9 mouse cellular contexts compared by ENCODE assay signal in the genomic region with DNA sequence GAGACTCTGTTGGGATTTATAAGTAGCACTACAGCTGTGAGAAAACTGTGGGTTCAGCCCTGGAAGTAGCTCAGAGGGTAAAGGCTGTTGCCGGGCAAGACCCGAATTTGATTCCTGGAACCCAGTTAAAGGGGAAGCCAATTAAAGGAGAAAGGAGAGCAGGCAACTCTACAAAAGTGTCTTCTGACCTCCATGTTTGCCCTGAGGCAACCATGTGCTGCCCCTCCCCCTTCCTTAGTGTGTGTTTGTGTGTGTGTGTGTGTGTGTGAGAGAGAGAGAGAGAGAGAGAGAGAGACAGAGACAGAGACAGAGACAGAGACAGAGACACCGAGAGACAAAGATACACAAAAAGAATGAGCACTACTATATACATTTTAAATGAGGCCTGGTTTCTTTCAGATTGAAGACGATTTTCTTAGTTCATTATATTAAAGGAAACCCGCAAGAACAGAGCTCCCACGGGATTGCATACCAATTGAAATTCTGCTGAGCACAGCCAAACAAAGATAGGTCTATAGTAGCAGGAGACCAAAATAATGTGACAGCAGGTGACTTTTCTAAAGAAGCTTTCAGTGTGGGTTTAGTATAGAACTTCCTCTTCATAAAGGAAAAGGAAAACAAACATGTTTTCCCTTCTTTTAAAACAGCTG. TPM values are rescaled to one million over a fixed set of nuclear protein-coding genes. Genes with fewer than 3 reads are reported as not detected.
DNase-seq lines count a peak whose midpoint lies in the region; ATAC-seq and TF ChIP-seq lines count a peak whose summit lies in the region.
"Had no signal": no experiment of that assay in that cellular context is flagged by ENCODE, and none has a peak within 500 bp of the region (broad histone marks: within the 10 kb centered on the region; RNA-seq: fewer than 3 reads in every experiment).

No protein-coding gene starts in this region.

- peaks cover 3% of the 10 kb centered on the region; the same call in 1 of the 2 replicates for H3K4me1 ChIP-seq in heart, embryonic 10.5 days
- H3K4me1 ChIP-seq in embryonic facial prominence, embryonic 12.5 days: peaks cover 14% of the 10 kb centered on the region
- H3K4me1 ChIP-seq in hindbrain, embryonic 16.5 days (ENCODE audit: control insufficient read depth, insufficient read depth, low read depth, low read length): no peaks in the 10 kb centered on the region; the same call in 1 of the 2 replicates
- peaks cover 15% of the 10 kb centered on the region; the same call in 1 of the 2 replicates for H3K4me1 ChIP-seq in liver, embryonic 13.5 days (replicated peaks)
- H3K4me1 ChIP-seq in stomach, postnatal 0 days (replicated peaks; ENCODE audit: control insufficient read depth, insufficient read depth): no peaks in the 10 kb centered on the region; the same call in 1 of the 2 replicates

- DNase-seq in heart, embryonic 10.5 days (ENCODE audit: low spot score): no peak
- no peak for DNase-seq in heart, postnatal 25 days (ENCODE audit: low spot score)
- no peak for DNase-seq in liver, embryonic 13.5 days
- peak; percentile 45 for DNase-seq in stomach, postnatal 0 days (ENCODE audit: low spot score)
- no peak for DNase-seq in testis, postnatal 10 days (ENCODE audit: low spot score)
- DNase-seq in frontal cortex, postnatal 36 days (ENCODE audit: low spot score in 2 of 2): no peak

- no peak for TF ChIP-seq CTCF in stomach, postnatal 0 days (IDR thresholded peaks at IDR 0.05; ENCODE audit: low read depth)

- peak; percentile 6 for TF ChIP-seq EP300 in stomach, postnatal 0 days (optimal IDR thresholded peaks at IDR 0.05)

- no peak overlapping the region for H3K9ac ChIP-seq in embryonic facial prominence, embryonic 12.5 days
- no peak overlapping the region; the same call in 1 of the 2 replicates for H3K9ac ChIP-seq in hindbrain, embryonic 16.5 days (ENCODE audit: low read depth, low read length)
- H3K9ac ChIP-seq in liver, embryonic 13.5 days: peak overlapping the region; percentile 19; the same call in 1 of the 2 replicates
- no peak overlapping the region for H3K9ac ChIP-seq in stomach, postnatal 0 days (ENCODE audit: low read length)

- peak overlapping the region; percentile 52 for H3K4me2 ChIP-seq in embryonic facial prominence, embryonic 12.5 days (replicated peaks)
- H3K4me2 ChIP-seq in hindbrain, embryonic 16.5 days (ENCODE audit: low read length): peak overlapping the region; percentile 52
- H3K4me2 ChIP-seq in liver, embryonic 13.5 days: peak overlapping the region; percentile 45
- H3K4me2 ChIP-seq in stomach, postnatal 0 days (replicated peaks; ENCODE audit: low read depth): peak overlapping the region; percentile 47

- peak overlapping the region; percentile 89 for H3K27ac ChIP-seq in heart, embryonic 10.5 days
- peak overlapping the region; percentile 83 for H3K27ac ChIP-seq in embryonic facial prominence, embryonic 12.5 days
- H3K27ac ChIP-seq in hindbrain, embryonic 16.5 days (ENCODE audit: low read depth, low read length): peak overlapping the region; percentile 34; the same call in 1 of the 2 replicates
- H3K27ac ChIP-seq in liver, embryonic 13.5 days: peak overlapping the region; percentile 72
- peak overlapping the region; percentile 88 for H3K27ac ChIP-seq in stomach, postnatal 0 days (replicated peaks)

- no peaks in the 10 kb centered on the region for H3K36me3 ChIP-seq in heart, embryonic 10.5 days
- H3K36me3 ChIP-seq in embryonic facial prominence, embryonic 12.5 days: no peaks in the 10 kb centered on the region
- H3K36me3 ChIP-seq in hindbrain, embryonic 16.5 days (ENCODE audit: control insufficient read depth, insufficient read depth, low read length): no peaks in the 10 kb centered on the region
- H3K36me3 ChIP-seq in liver, embryonic 13.5 days: no peaks in the 10 kb centered on the region
- no peaks in the 10 kb centered on the region for H3K36me3 ChIP-seq in stomach, postnatal 0 days (ENCODE audit: control insufficient read depth, insufficient read depth, low read length)

- ATAC-seq in embryonic facial prominence, embryonic 12.5 days (ENCODE audit: insufficient number of reproducible peaks, insufficient read depth, low FRiP score, low TSS enrichment): no peak; the same call in 1 of the 2 replicates
- ATAC-seq in hindbrain, embryonic 16.5 days: peak; percentile 67
- ATAC-seq in liver, embryonic 13.5 days (ENCODE audit: low read depth): peak; percentile 42
- ATAC-seq in stomach, postnatal 0 days (ENCODE audit: low FRiP score, low TSS enrichment): peak; percentile 51

- H3K9me3 ChIP-seq in heart, embryonic 10.5 days: no peaks in the 10 kb centered on the region
- no peaks in the 10 kb centered on the region for H3K9me3 ChIP-seq in embryonic facial prominence, embryonic 12.5 days
- H3K9me3 ChIP-seq in hindbrain, embryonic 16.5 days (ENCODE audit: control insufficient read depth, low read length): no peaks in the 10 kb centered on the region
- no peaks in the 10 kb centered on the region for H3K9me3 ChIP-seq in liver, embryonic 13.5 days (replicated peaks)
- H3K9me3 ChIP-seq in stomach, postnatal 0 days (ENCODE audit: control insufficient read depth, low read length): no peaks in the 10 kb centered on the region

- peak overlapping the region; percentile 53 for H3K4me3 ChIP-seq in heart, embryonic 10.5 days
- H3K4me3 ChIP-seq in embryonic facial prominence, embryonic 12.5 days: peak overlapping the region; percentile 34
- peak overlapping the region; percentile 37; the same call in 1 of the 2 replicates for H3K4me3 ChIP-seq in hindbrain, embryonic 16.5 days (ENCODE audit: low read length)
- H3K4me3 ChIP-seq in liver, embryonic 13.5 days (replicated peaks): peak overlapping the region; percentile 26
- peak overlapping the region; percentile 40; the same call in 1 of the 2 replicates for H3K4me3 ChIP-seq in stomach, postnatal 0 days (ENCODE audit: low read depth, low read length)

- 37% methylated on average over 6 of the region's 6 CpGs for WGBS in heart, embryonic 10.5 days
- WGBS in embryonic facial prominence, embryonic 12.5 days: 14% methylated on average over 6 of the region's 6 CpGs
- 13% methylated on average over 6 of the region's 6 CpGs for WGBS in hindbrain, embryonic 16.5 days
- 27% methylated on average over 6 of the region's 6 CpGs for WGBS in liver, embryonic 13.5 days (ENCODE audit: insufficient replicate concordance)
- WGBS in stomach, postnatal 0 days: 15% methylated on average over 6 of the region's 6 CpGs

- H3K27me3 ChIP-seq in heart, embryonic 10.5 days (ENCODE audit: insufficient read depth, poor library complexity, severe bottlenecking): no peaks in the 10 kb centered on the region
- no peaks in the 10 kb centered on the region for H3K27me3 ChIP-seq in embryonic facial prominence, embryonic 12.5 days
- H3K27me3 ChIP-seq in hindbrain, embryonic 16.5 days (replicated peaks; ENCODE audit: control insufficient read depth, insufficient read depth, low read length): no peaks in the 10 kb centered on the region
- no peaks in the 10 kb centered on the region for H3K27me3 ChIP-seq in liver, embryonic 13.5 days
- no peaks in the 10 kb centered on the region for H3K27me3 ChIP-seq in stomach, postnatal 0 days (ENCODE audit: control insufficient read depth, insufficient read depth, low read length)
- H3K27me3 ChIP-seq: Patski had no signal

- intact Hi-C loops in heart, postnatal 25 days (cut with DNase I): loop anchor here (2.0 kb wide), 1 partner anchor 43 kb away; no protein-coding TSS in a partner anchor

RNA-seq across cellular contexts. Expression of gene Selenop, which starts 1.8 kb away (rescaled TPM):
- 52.3 and 74.2 TPM in 2 replicates for polyA plus RNA-seq in heart, embryonic 10.5 days (2016; fragmentation: Nextera tagmentation; extraction: Ambion mirVana)
- 100 to 1,000 TPM; 344 to 347 TPM for total RNA-seq in heart, postnatal 25 days (2021)
- polyA plus RNA-seq in embryonic facial prominence, embryonic 12.5 days (2016; fragmentation: Nextera tagmentation; extraction: Ambion mirVana): 76.4 and 81.6 TPM in 2 replicates
- polyA plus RNA-seq in hindbrain, embryonic 16.5 days (2015; fragmentation: Nextera tagmentation; extraction: Ambion mirVana): 148 and 166 TPM in 2 replicates
- 279 and 342 TPM in 2 replicates for polyA plus RNA-seq in liver, embryonic 13.5 days (2015; fragmentation: Nextera tagmentation; extraction: Ambion mirVana)
- 512 and 595 TPM in 2 replicates for polyA plus RNA-seq in stomach, postnatal 0 days (2015; fragmentation: Nextera tagmentation; extraction: Ambion mirVana)

RNA-seq across cellular contexts. Expression of gene Ccdc152, which starts 33.2 kb away (rescaled TPM):
- not detected in 2 replicates for polyA plus RNA-seq in heart, embryonic 10.5 days (2016; fragmentation: Nextera tagmentation; extraction: Ambion mirVana)
- under 1 TPM in 1 of 2 experiments, not detected in 1; 0.28 TPM for total RNA-seq in heart, postnatal 25 days (2021)
- 0.18 TPM in 1 of 2 replicates, not detected in the other for polyA plus RNA-seq in embryonic facial prominence, embryonic 12.5 days (2016; fragmentation: Nextera tagmentation; extraction: Ambion mirVana)
- 0.25 and 0.27 TPM in 2 replicates for polyA plus RNA-seq in hindbrain, embryonic 16.5 days (2015; fragmentation: Nextera tagmentation; extraction: Ambion mirVana)
- 0.20 and 0.27 TPM in 2 replicates for polyA plus RNA-seq in liver, embryonic 13.5 days (2015; fragmentation: Nextera tagmentation; extraction: Ambion mirVana)
- polyA plus RNA-seq in stomach, postnatal 0 days (2015; fragmentation: Nextera tagmentation; extraction: Ambion mirVana): 0.79 and 0.82 TPM in 2 replicates

Comparison
In these comparisons a context has a peak if more than half of its experiments do, and no peak if none do; other contexts are left out.
1. H3K27ac ChIP-seq: peak in every context shown above with its lines; median percentile 89 in heart, embryonic 10.5 days; 88 in stomach, postnatal 0 days; 83 in embryonic facial prominence, embryonic 12.5 days; 72 in liver, embryonic 13.5 days; 34 in hindbrain, embryonic 16.5 days.